Mouse (Mus musculus): Measurements from ENCODE around the gene Srprb. TPM values are rescaled to one million over a fixed set of nuclear protein-coding genes. Genes with fewer than 3 reads are reported as not detected.
"Not testable (repeated sequence)": the region's sequence is repeated elsewhere in the genome, so short reads cannot be mapped to it uniquely, and the experiment has no call there.

The Srprb gene
- polyA plus RNA-seq, 1 experiment from 2014 or later = 65.5 TPM

DNA sequence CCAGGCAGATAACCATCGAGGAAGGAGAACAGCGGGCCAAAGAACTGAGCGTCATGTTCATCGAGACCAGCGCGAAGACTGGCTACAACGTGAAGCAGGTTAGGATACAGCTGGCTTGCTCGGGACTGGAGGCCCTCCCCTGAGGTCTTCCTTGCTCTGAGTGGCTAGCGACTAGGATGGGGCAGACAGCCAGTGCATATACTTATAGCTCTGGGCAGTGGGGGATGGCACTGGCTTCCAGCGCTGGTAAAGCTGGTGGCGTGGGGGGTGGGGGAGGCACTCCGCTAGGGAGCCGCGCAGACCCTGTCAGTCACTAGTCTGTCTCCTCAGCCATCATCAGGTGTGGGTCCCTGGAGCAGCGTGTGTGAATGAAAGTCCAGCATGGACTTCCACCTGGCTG, 38.1 kb downstream of the Srprb start:
- Histone ChIP-seq H3K9ac (no peak overlapping the region), H3K36me3 (no peaks in the 10 kb centered on the region), H3K27me3 (no peaks in the 10 kb centered on the region), H3K9me3 (no peaks in the 10 kb centered on the region), H3K27ac (no peak overlapping the region), H3K4me2 (no peak overlapping the region), H3K4me3 (no peak overlapping the region), H3K4me1 (no peaks in the 10 kb centered on the region)
- ATAC-seq (ENCODE audit: insufficient number of reproducible peaks, low FRiP score, low TSS enrichment, low read depth) = no peak
- WGBS = 74% methylated on average over 15 of the region's 15 CpGs

- not testable (repeated sequence) for H3K27me3 ChIP-seq; ATAC-seq (ENCODE audit: insufficient number of reproducible peaks, low FRiP score, low TSS enrichment, low read depth); H3K9ac ChIP-seq; H3K27ac ChIP-seq; H3K4me3 ChIP-seq; H3K4me2 ChIP-seq; H3K4me1 ChIP-seq; H3K9me3 ChIP-seq; H3K36me3 ChIP-seq
- 82% methylated on average over 7 of the region's 7 CpGs for WGBS
Observed at GRCm38 (mm10) chr9:103155158-103155557, 46.8 kb downstream of the Srprb start.

DNA sequence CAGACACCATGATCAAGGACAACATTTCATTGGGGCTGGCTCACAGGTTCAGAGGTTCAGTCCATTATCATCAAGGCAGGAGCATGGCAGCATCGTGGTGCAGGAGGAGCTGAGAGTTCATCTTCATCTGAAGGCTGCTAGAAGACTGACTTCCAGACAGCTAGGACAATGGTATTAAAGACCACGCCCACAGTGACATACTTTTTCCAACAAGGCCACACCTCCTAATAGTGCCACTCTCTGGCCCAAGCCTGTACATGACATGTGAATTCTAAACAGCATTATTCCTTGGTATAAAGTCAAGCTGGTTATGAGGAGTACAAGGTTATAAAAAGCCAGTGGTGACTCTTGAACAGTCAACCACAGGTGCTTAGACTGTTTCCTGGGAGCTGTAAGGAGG, 47.4 kb downstream of the Srprb start:
- no peak for ATAC-seq (ENCODE audit: insufficient number of reproducible peaks, low FRiP score, low TSS enrichment, low read depth)
- no peak overlapping the region for H3K4me3 ChIP-seq
- H3K9me3 ChIP-seq = no peaks in the 10 kb centered on the region
- no peaks in the 10 kb centered on the region for H3K36me3 ChIP-seq
- no peak overlapping the region for H3K27ac ChIP-seq
- WGBS = 73% methylated on average over 2 of the region's 2 CpGs
- no peak overlapping the region for H3K4me2 ChIP-seq
- no peaks in the 10 kb centered on the region for H3K4me1 ChIP-seq
- no peak overlapping the region for H3K9ac ChIP-seq
- H3K27me3 ChIP-seq = no peaks in the 10 kb centered on the region

DNA sequence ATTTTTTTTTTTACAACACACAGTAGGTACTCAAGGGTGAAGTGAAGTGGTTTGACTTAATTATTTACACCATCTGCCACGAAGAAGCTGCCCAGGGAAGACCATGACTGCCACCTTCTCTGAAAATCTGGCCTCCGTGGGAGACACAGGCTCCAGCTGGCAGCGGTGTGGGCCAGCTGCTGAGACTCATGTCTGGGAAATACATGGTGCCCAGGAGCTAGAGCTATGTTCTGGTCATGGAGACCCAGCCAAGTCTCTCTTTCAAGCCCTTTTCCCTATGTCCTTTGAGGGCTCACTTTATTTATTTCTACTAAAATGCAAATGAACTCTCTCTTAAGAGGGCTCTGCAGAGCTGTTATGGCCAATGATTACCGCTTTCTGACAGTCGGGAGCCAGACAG, 48.7 kb downstream of the Srprb start:
- no peaks in the 10 kb centered on the region for H3K4me1 ChIP-seq
- H3K27me3 ChIP-seq = no peaks in the 10 kb centered on the region
- no peaks in the 10 kb centered on the region for H3K36me3 ChIP-seq
- WGBS = 69% methylated on average over 5 of the region's 5 CpGs
- H3K27ac ChIP-seq = no peak overlapping the region
- no peak overlapping the region for H3K4me2 ChIP-seq
- ATAC-seq (ENCODE audit: insufficient number of reproducible peaks, low FRiP score, low TSS enrichment, low read depth) = no peak
- H3K4me3 ChIP-seq = no peak overlapping the region
- no peaks in the 10 kb centered on the region for H3K9me3 ChIP-seq
- no peak overlapping the region for H3K9ac ChIP-seq

DNA sequence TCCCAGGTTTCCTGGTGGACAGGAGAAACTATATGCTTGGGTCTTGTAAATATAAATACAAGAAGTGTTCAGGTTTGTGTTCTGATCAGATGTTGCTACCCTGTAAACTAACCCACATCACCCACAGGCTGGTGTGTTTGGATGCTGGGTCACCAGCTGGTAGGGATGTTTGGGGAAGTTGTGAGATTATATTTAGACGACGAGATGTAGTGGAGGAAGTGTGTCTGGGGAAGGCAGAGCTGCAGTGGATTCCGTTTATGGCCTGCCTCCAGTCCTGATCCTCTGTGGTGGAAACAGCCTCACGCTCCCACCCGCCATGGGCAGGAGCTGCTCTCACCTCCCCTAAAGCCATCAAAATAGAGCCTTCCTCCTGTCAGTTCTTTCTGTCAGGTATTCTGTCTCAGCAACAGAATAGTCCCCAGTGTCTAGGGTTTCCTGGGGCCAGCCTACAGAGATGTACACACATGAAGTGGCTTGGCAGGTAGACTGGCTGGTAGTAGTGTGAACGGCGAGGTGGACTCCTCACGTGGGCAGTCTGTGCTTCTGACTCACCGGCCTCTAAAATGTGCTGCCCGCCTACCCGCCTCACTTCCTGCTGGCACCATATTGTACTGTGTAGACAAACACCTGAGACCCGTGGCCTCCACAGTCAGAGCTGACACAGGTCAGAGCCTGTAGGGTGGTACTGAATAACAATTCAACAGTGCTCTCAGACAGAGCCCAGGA, 52.7 kb downstream of the Srprb start:
- Histone ChIP-seq H3K4me1 (0 out of 2 replicates have a peak, but pooled peaks cover 4% of the 10 kb centered on the region), H3K4me2 (no peak overlapping the region), H3K36me3 (no peaks in the 10 kb centered on the region), H3K27ac (no peak overlapping the region), H3K9ac (no peak overlapping the region), H3K27me3 (no peaks in the 10 kb centered on the region), H3K9me3 (no peaks in the 10 kb centered on the region), H3K4me3 (no peak overlapping the region)
- WGBS = 76% methylated on average over 12 of the region's 12 CpGs
- ATAC-seq (ENCODE audit: insufficient number of reproducible peaks, low FRiP score, low TSS enrichment, low read depth) = no peak

DNA sequence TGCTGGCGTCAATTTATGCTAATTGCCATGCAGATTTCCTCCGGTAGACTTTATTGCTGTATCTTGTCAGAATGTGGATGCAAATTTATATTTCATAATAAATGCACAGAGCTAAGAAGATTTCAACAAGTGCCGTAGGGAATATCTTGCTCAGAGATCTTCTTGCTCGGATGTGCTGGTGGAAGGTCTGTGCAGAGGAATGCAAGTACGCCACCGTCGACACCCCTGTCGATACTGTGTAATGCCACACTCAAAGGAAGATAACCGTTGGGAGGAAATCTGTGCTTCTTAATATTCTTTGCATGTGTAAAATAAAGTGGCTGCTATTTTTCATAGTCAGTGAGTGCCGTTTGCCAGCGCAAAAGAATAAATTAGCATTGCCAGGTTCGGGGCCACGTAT, 54.8 kb downstream of the Srprb start:
- no peaks in the 10 kb centered on the region for H3K36me3 ChIP-seq
- H3K4me1 ChIP-seq = 0 out of 2 replicates have a peak, but pooled peaks cover 4% of the 10 kb centered on the region
- no peaks in the 10 kb centered on the region for H3K9me3 ChIP-seq
- H3K27ac ChIP-seq = no peak overlapping the region
- H3K27me3 ChIP-seq = no peaks in the 10 kb centered on the region
- no peak overlapping the region for H3K9ac ChIP-seq
- WGBS = 69% methylated on average over 13 of the region's 13 CpGs
- H3K4me2 ChIP-seq = no peak overlapping the region
- no peak overlapping the region for H3K4me3 ChIP-seq
- ATAC-seq (ENCODE audit: insufficient number of reproducible peaks, low FRiP score, low TSS enrichment, low read depth) = no peak

GRCm38 (mm10) chr9:103146703-103147102, 55.2 kb downstream of the Srprb start:
- Histone ChIP-seq H3K4me1 (0 out of 2 replicates have a peak, but pooled peaks cover 4% of the 10 kb centered on the region), H3K4me2 (no peak overlapping the region), H3K36me3 (no peaks in the 10 kb centered on the region), H3K4me3 (no peak overlapping the region), H3K27ac (no peak overlapping the region), H3K27me3 (no peaks in the 10 kb centered on the region), H3K9ac (no peak overlapping the region), H3K9me3 (no peaks in the 10 kb centered on the region)
- ATAC-seq (ENCODE audit: insufficient number of reproducible peaks, low FRiP score, low TSS enrichment, low read depth) = no peak
- 43% methylated on average over 9 of the region's 9 CpGs for WGBS

GRCm38 (mm10) chr9:103146257-103146656, 55.7 kb downstream of the Srprb start:
- ATAC-seq (ENCODE audit: insufficient number of reproducible peaks, low FRiP score, low TSS enrichment, low read depth) = no peak
- Histone ChIP-seq H3K36me3 (no peaks in the 10 kb centered on the region), H3K27ac (no peak overlapping the region), H3K4me2 (no peak overlapping the region), H3K9ac (no peak overlapping the region), H3K4me3 (no peak overlapping the region), H3K27me3 (no peaks in the 10 kb centered on the region), H3K9me3 (no peaks in the 10 kb centered on the region), H3K4me1 (0 out of 2 replicates have a peak, but pooled peaks cover 4% of the 10 kb centered on the region)
- 87% methylated on average over 10 of the region's 10 CpGs for WGBS

DNA sequence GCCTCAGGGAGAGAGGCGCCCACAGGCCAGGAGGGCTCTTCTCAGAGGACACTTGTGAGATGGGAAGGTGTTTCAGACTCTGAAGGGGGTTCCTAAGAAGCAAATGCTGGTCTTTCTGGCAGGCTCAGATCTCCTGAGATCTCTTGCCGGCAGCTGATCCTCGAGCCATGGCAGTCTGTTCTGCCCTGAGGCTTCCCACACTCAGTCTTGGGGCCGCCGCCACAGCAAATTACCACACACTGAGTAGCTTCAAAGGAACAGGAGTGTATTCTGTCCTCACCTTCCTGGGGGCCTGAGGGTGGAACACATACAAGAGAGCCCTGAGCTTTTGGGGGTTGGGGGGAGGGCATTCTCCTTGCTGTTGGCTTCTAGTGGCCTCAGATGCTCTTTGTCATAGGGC, 56.6 kb downstream of the Srprb start:
- 40% methylated on average over 5 of the region's 5 CpGs for WGBS
- ATAC-seq (ENCODE audit: insufficient number of reproducible peaks, low FRiP score, low TSS enrichment, low read depth) = no peak
- Histone ChIP-seq H3K9me3 (no peaks in the 10 kb centered on the region), H3K27ac (no peak overlapping the region), H3K36me3 (no peaks in the 10 kb centered on the region), H3K4me3 (no peak overlapping the region), H3K9ac (no peak overlapping the region), H3K4me1 (0 out of 2 replicates have a peak, but pooled peaks cover 4% of the 10 kb centered on the region), H3K4me2 (no peak overlapping the region), H3K27me3 (no peaks in the 10 kb centered on the region)

GRCm38 (mm10) chr9:103143881-103144280, 58.1 kb downstream of the Srprb start:
- Histone ChIP-seq H3K27me3 (no peaks in the 10 kb centered on the region), H3K4me2 (no peak overlapping the region), H3K9ac (no peak overlapping the region), H3K27ac (no peak overlapping the region), H3K36me3 (no peaks in the 10 kb centered on the region), H3K9me3 (no peaks in the 10 kb centered on the region), H3K4me1 (0 out of 2 replicates have a peak, but pooled peaks cover 4% of the 10 kb centered on the region), H3K4me3 (no peak overlapping the region)
- WGBS = 63% methylated on average over 4 of the region's 4 CpGs
- ATAC-seq (ENCODE audit: insufficient number of reproducible peaks, low FRiP score, low TSS enrichment, low read depth) = no peak

DNA sequence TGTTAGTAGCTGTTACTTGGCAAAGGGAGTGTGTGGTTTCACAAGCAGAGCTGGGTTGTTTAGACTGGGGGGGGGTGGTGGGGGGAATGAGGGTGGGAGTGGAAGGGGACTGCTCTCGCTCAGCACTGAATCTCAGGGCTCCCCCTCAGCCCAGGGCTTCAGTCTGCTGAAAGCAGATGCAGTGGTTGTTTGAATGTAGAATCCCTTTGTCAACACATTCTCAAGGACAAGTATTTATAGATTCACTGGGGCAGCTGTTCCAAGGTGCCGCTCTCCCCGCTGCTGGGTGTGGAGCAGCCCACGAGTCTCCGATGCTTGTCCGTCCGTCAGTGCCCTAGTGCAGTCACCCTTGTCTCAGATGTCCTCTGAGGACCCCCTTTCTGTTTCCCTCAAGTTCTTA, 60.7 kb downstream of the Srprb start:
- H3K4me2 ChIP-seq = no peak overlapping the region
- no peak overlapping the region for H3K9ac ChIP-seq
- no peak overlapping the region for H3K27ac ChIP-seq
- H3K9me3 ChIP-seq = no peaks in the 10 kb centered on the region
- no peaks in the 10 kb centered on the region for H3K27me3 ChIP-seq
- ATAC-seq (ENCODE audit: insufficient number of reproducible peaks, low FRiP score, low TSS enrichment, low read depth) = no peak
- 86% methylated on average over 7 of the region's 7 CpGs for WGBS
- no peak overlapping the region for H3K4me3 ChIP-seq
- H3K4me1 ChIP-seq = 0 out of 2 replicates have a peak, but pooled peaks cover 4% of the 10 kb centered on the region
- H3K36me3 ChIP-seq = no peaks in the 10 kb centered on the region

GRCm38 (mm10) chr9:103140384-103140783, 61.6 kb downstream of the Srprb start:
- no peak for ATAC-seq (ENCODE audit: insufficient number of reproducible peaks, low FRiP score, low TSS enrichment, low read depth)
- WGBS = 74% methylated on average over 6 of the region's 6 CpGs
- H3K4me1 ChIP-seq = 0 out of 2 replicates have a peak, but pooled peaks cover 4% of the 10 kb centered on the region

More at GRCm38 (mm10) chr9:103140384-103140783, 61.6 kb downstream of the Srprb start:
- Histone ChIP-seq H3K27ac (no peak overlapping the region), H3K4me2 (no peak overlapping the region), H3K27me3 (no peaks in the 10 kb centered on the region), H3K9me3 (no peaks in the 10 kb centered on the region), H3K36me3 (no peaks in the 10 kb centered on the region), H3K4me3 (no peak overlapping the region), H3K9ac (no peak overlapping the region)
